Comparison of ENCODE assay signal across 29 mouse cellular contexts in genomic region chr16:95214251-95215197, GRCm38 (mm10). TPM values are rescaled to one million over a fixed set of nuclear protein-coding genes. Genes with fewer than 3 reads are reported as not detected.
DNase-seq lines count a peak whose midpoint lies in the region; ATAC-seq and TF ChIP-seq lines count a peak whose summit lies in the region.
"Had no signal": no experiment of that assay in that cellular context is flagged by ENCODE, and none has a peak within 500 bp of the region (broad histone marks: within the 10 kb centered on the region; RNA-seq: fewer than 3 reads in every experiment).

No protein-coding gene starts in this region.

- H3K27me3 ChIP-seq in heart, embryonic 16.5 days (ENCODE audit: control insufficient read depth, insufficient read depth, low read length) = no peaks in the 10 kb centered on the region
- H3K27me3 ChIP-seq in heart, embryonic 12.5 days (replicated peaks) = no peaks in the 10 kb centered on the region
- no peaks in the 10 kb centered on the region for H3K27me3 ChIP-seq in midbrain, embryonic 11.5 days (ENCODE audit: control insufficient read depth, insufficient read depth, low read length)
- no peaks in the 10 kb centered on the region for H3K27me3 ChIP-seq in midbrain, embryonic 13.5 days
- H3K27me3 ChIP-seq in CH12.LX (replicated peaks) = no peaks in the 10 kb centered on the region
- no peaks in the 10 kb centered on the region for H3K27me3 ChIP-seq in stomach, postnatal 0 days (ENCODE audit: control insufficient read depth, insufficient read depth, low read length)
- H3K27me3 ChIP-seq in neural tube, embryonic 15.5 days (replicated peaks) = no peaks in the 10 kb centered on the region
- H3K27me3 ChIP-seq: embryonic facial prominence, embryonic 13.5 days; embryonic facial prominence, embryonic 15.5 days; forebrain, embryonic 12.5 days had no signal

- in situ Hi-C loops in CH12.LX (cut with MboI; ENCODE audit: low pct_ligation_motif_present, low pct_unique_long_range_greater_than_20kb, low sequenced_read_pairs) = loop anchor here (5.0 to 10.0 kb wide), 2 partner anchors 38 to 220 kb away; no protein-coding TSS in a partner anchor

- 63% methylated on average over 7 of the region's 7 CpGs for WGBS in heart, embryonic 16.5 days
- WGBS in heart, embryonic 12.5 days = 70% methylated on average over 7 of the region's 7 CpGs
- WGBS in midbrain, embryonic 11.5 days = 72% methylated on average over 7 of the region's 7 CpGs
- WGBS in midbrain, embryonic 13.5 days = 73% methylated on average over 7 of the region's 7 CpGs
- WGBS in stomach, postnatal 0 days = 49% methylated on average over 7 of the region's 7 CpGs
- 81% methylated on average over 7 of the region's 7 CpGs for WGBS in neural tube, embryonic 15.5 days

- ATAC-seq in heart, embryonic 16.5 days (replicated peaks; ENCODE audit: extremely low read depth, insufficient read depth, low FRiP score) = peak; percentile 37; the same call in 1 of the 2 replicates
- no peak for ATAC-seq in heart, embryonic 12.5 days (ENCODE audit: insufficient number of reproducible peaks, low FRiP score)
- ATAC-seq in midbrain, embryonic 11.5 days (ENCODE audit: low FRiP score) = no peak
- ATAC-seq in midbrain, embryonic 13.5 days = no peak
- peak; percentile 55; the same call in 1 of the 2 replicates for ATAC-seq in stomach, postnatal 0 days (ENCODE audit: low FRiP score, low TSS enrichment)
- no peak for ATAC-seq in granulocyte monocyte progenitor cell, adult 5-6 weeks (replicated peaks; ENCODE audit: poor library complexity, severe bottlenecking)
- no peak for ATAC-seq in neural tube, embryonic 15.5 days (ENCODE audit: low FRiP score)
- ATAC-seq: CD4-positive, CD25-positive, alpha-beta regulatory T cell, adult 4 months; forebrain, embryonic 14.5 days; forebrain, embryonic 16.5 days had no signal

- no peak for TF ChIP-seq POLR2A in CH12.LX (IDR thresholded peaks at IDR 0.05; ENCODE audit: low read depth, low read length)

- no peak overlapping the region for H3K27ac ChIP-seq in heart, embryonic 16.5 days (ENCODE audit: low read length)
- no peak overlapping the region for H3K27ac ChIP-seq in heart, embryonic 12.5 days (ENCODE audit: poor library complexity, severe bottlenecking)
- no peak overlapping the region for H3K27ac ChIP-seq in midbrain, embryonic 11.5 days (ENCODE audit: low read depth, low read length)
- H3K27ac ChIP-seq in midbrain, embryonic 13.5 days = no peak overlapping the region
- peak overlapping the region; percentile 21; the same call in 1 of the 2 replicates for H3K27ac ChIP-seq in CH12.LX (ENCODE audit: insufficient read depth, low read depth)
- H3K27ac ChIP-seq in stomach, postnatal 0 days (replicated peaks) = no peak overlapping the region
- H3K27ac ChIP-seq in neural tube, embryonic 15.5 days (replicated peaks) = no peak overlapping the region
- H3K27ac ChIP-seq: embryonic facial prominence, embryonic 13.5 days; embryonic facial prominence, embryonic 15.5 days; forebrain, embryonic 10.5 days; forebrain, embryonic 12.5 days had no signal

- H3K9ac ChIP-seq in heart, embryonic 16.5 days (ENCODE audit: low read length) = no peak overlapping the region
- H3K9ac ChIP-seq in heart, embryonic 12.5 days = no peak overlapping the region
- H3K9ac ChIP-seq in midbrain, embryonic 11.5 days (ENCODE audit: low read length) = no peak overlapping the region
- no peak overlapping the region for H3K9ac ChIP-seq in midbrain, embryonic 13.5 days (replicated peaks)
- H3K9ac ChIP-seq in CH12.LX (ENCODE audit: insufficient read depth, low read depth) = no peak overlapping the region
- H3K9ac ChIP-seq in stomach, postnatal 0 days (ENCODE audit: low read length) = no peak overlapping the region
- H3K9ac ChIP-seq in neural tube, embryonic 15.5 days (replicated peaks) = no peak overlapping the region
- H3K9ac ChIP-seq: embryonic facial prominence, embryonic 13.5 days; embryonic facial prominence, embryonic 15.5 days; forebrain, embryonic 12.5 days had no signal

- dilution Hi-C loops in CH12.LX (cut with MboI; ENCODE audit: extremely low pct_ligation_motif_present, extremely low pct_unique_long_range_greater_than_20kb, low sequenced_read_pairs) = no loop called here

- H3K36me3 ChIP-seq in heart, embryonic 16.5 days (ENCODE audit: control insufficient read depth, insufficient read depth) = no peaks in the 10 kb centered on the region
- no peaks in the 10 kb centered on the region for H3K36me3 ChIP-seq in heart, embryonic 12.5 days
- no peaks in the 10 kb centered on the region for H3K36me3 ChIP-seq in midbrain, embryonic 11.5 days (ENCODE audit: control insufficient read depth, insufficient read depth, low read length)
- no peaks in the 10 kb centered on the region for H3K36me3 ChIP-seq in midbrain, embryonic 13.5 days
- H3K36me3 ChIP-seq in CH12.LX (replicated peaks in 1 of 2; ENCODE audit: control insufficient read depth in 1 of 2, insufficient read depth in 1 of 2, low read length in 1 of 2) = no peaks in the 10 kb centered on the region
- H3K36me3 ChIP-seq in stomach, postnatal 0 days (ENCODE audit: control insufficient read depth, insufficient read depth, low read length) = no peaks in the 10 kb centered on the region
- no peaks in the 10 kb centered on the region for H3K36me3 ChIP-seq in neural tube, embryonic 15.5 days
- H3K36me3 ChIP-seq: embryonic facial prominence, embryonic 13.5 days; embryonic facial prominence, embryonic 15.5 days; forebrain, embryonic 10.5 days; forebrain, embryonic 12.5 days had no signal

- no peak overlapping the region for H3K4me2 ChIP-seq in heart, embryonic 16.5 days (ENCODE audit: low read depth, low read length)
- H3K4me2 ChIP-seq in heart, embryonic 12.5 days = no peak overlapping the region
- H3K4me2 ChIP-seq in midbrain, embryonic 11.5 days = no peak overlapping the region
- H3K4me2 ChIP-seq in midbrain, embryonic 13.5 days (replicated peaks) = no peak overlapping the region
- H3K4me2 ChIP-seq in CH12.LX (ENCODE audit: insufficient read depth, low read depth, poor library complexity, severe bottlenecking) = peak overlapping the region; percentile 22; the same call in 1 of the 2 replicates
- no peak overlapping the region for H3K4me2 ChIP-seq in stomach, postnatal 0 days (replicated peaks; ENCODE audit: low read depth)
- H3K4me2 ChIP-seq in neural tube, embryonic 15.5 days = no peak overlapping the region
- H3K4me2 ChIP-seq: embryonic facial prominence, embryonic 13.5 days; embryonic facial prominence, embryonic 15.5 days; forebrain, embryonic 12.5 days had no signal

- peak; percentile 73 for TF ChIP-seq EP300 in CH12.LX (IDR thresholded peaks at IDR 0.05; ENCODE audit: low read length)
- TF ChIP-seq EP300 in stomach, postnatal 0 days (optimal IDR thresholded peaks at IDR 0.05) = no peak

- no peak for TF ChIP-seq CTCF in CH12.LX (conservative IDR thresholded peaks at IDR 0.05 in 1 of 2, IDR thresholded peaks at IDR 0.05 in 1 of 2; ENCODE audit: low read depth in 2 of 2, low read length in 2 of 2)
- TF ChIP-seq CTCF in stomach, postnatal 0 days (IDR thresholded peaks at IDR 0.05; ENCODE audit: low read depth) = no peak

- no peak overlapping the region for H3K4me3 ChIP-seq in heart, embryonic 16.5 days (ENCODE audit: low read length)
- H3K4me3 ChIP-seq in heart, embryonic 12.5 days = no peak overlapping the region
- H3K4me3 ChIP-seq in midbrain, embryonic 11.5 days (ENCODE audit: low read depth, low read length) = no peak overlapping the region
- H3K4me3 ChIP-seq in midbrain, embryonic 13.5 days (replicated peaks) = no peak overlapping the region
- H3K4me3 ChIP-seq in CH12.LX (replicated peaks in 1 of 3; ENCODE audit: low read depth in 2 of 3, low read length in 2 of 3, poor library complexity in 1 of 3) = peak overlapping the region in 1 of 3 experiments; percentile 0
- H3K4me3 ChIP-seq in stomach, postnatal 0 days (ENCODE audit: low read depth, low read length) = no peak overlapping the region
- H3K4me3 ChIP-seq in neural tube, embryonic 15.5 days (replicated peaks) = no peak overlapping the region
- H3K4me3 ChIP-seq: embryonic facial prominence, embryonic 13.5 days; embryonic facial prominence, embryonic 15.5 days; erythroblast, embryonic 14.5 days; forebrain, embryonic 10.5 days; forebrain, embryonic 12.5 days had no signal

- TF ChIP-seq RAD21 in CH12.LX (IDR thresholded peaks at IDR 0.05; ENCODE audit: low read depth, low read length) = no peak

- peak; percentile 76 for DNase-seq in midbrain, embryonic 11.5 days (ENCODE audit: low spot score, missing footprints)
- peak; percentile 59 for DNase-seq in CH12.LX (ENCODE audit: extremely low read depth)
- no peak for DNase-seq in stomach, postnatal 0 days (ENCODE audit: low spot score)
- DNase-seq: adrenal gland, adult 2 months; adrenal gland, postnatal 10 days; adrenal gland, postnatal 25 days; B cell, adult 2 months; cerebellum, adult 11 months; cerebellum, adult 18-20 months; cerebellum, adult 8-10 months; cerebellum, adult 9-11 months; cerebellum, postnatal 14 days; cerebellum, postnatal 36 days; embryo, embryonic 11 days had no signal

- no peaks in the 10 kb centered on the region for H3K9me3 ChIP-seq in heart, embryonic 16.5 days (replicated peaks; ENCODE audit: control insufficient read depth, low read length)
- H3K9me3 ChIP-seq in heart, embryonic 12.5 days (replicated peaks) = no peaks in the 10 kb centered on the region
- no peaks in the 10 kb centered on the region for H3K9me3 ChIP-seq in midbrain, embryonic 11.5 days (ENCODE audit: control insufficient read depth, low read length)
- no peaks in the 10 kb centered on the region for H3K9me3 ChIP-seq in midbrain, embryonic 13.5 days
- peaks cover under 1% of the 10 kb centered on the region for H3K9me3 ChIP-seq in CH12.LX (replicated peaks; ENCODE audit: low read length)
- no peaks in the 10 kb centered on the region for H3K9me3 ChIP-seq in stomach, postnatal 0 days (ENCODE audit: control insufficient read depth, low read length)
- no peaks in the 10 kb centered on the region for H3K9me3 ChIP-seq in neural tube, embryonic 15.5 days (replicated peaks)
- H3K9me3 ChIP-seq: embryonic facial prominence, embryonic 13.5 days; embryonic facial prominence, embryonic 15.5 days; forebrain, embryonic 10.5 days; forebrain, embryonic 12.5 days had no signal

- no peaks in the 10 kb centered on the region for H3K4me1 ChIP-seq in heart, embryonic 16.5 days (ENCODE audit: control insufficient read depth, insufficient read depth, low read length)
- 0 out of 2 replicates have a peak, but pooled peaks cover 5% of the 10 kb centered on the region for H3K4me1 ChIP-seq in heart, embryonic 12.5 days (replicated peaks)
- peaks cover 5% of the 10 kb centered on the region; the same call in 1 of the 2 replicates for H3K4me1 ChIP-seq in midbrain, embryonic 11.5 days (ENCODE audit: control insufficient read depth, insufficient read depth, low read length)
- no peaks in the 10 kb centered on the region for H3K4me1 ChIP-seq in midbrain, embryonic 13.5 days (replicated peaks)
- H3K4me1 ChIP-seq in CH12.LX (ENCODE audit: control insufficient read depth in 1 of 2, insufficient read depth in 2 of 2) = peaks cover 10 to 27% of the 10 kb centered on the region in 2 experiments
- 0 out of 2 replicates have a peak, but pooled peaks cover 4% of the 10 kb centered on the region for H3K4me1 ChIP-seq in stomach, postnatal 0 days (replicated peaks; ENCODE audit: control insufficient read depth, insufficient read depth)
- H3K4me1 ChIP-seq in neural tube, embryonic 15.5 days = no peaks in the 10 kb centered on the region
- H3K4me1 ChIP-seq: embryonic facial prominence, embryonic 13.5 days; embryonic facial prominence, embryonic 15.5 days; forebrain, embryonic 12.5 days had no signal

- H3K79me2 ChIP-seq in CH12.LX (replicated peaks; ENCODE audit: control insufficient read depth, extremely low read depth, insufficient read depth, poor library complexity, severe bottlenecking) = no peaks in the 10 kb centered on the region

RNA-seq across cellular contexts. Expression of gene Kcnj15, which starts 42.8 kb away (rescaled TPM):
- polyA plus RNA-seq in heart, embryonic 16.5 days (2015; fragmentation: Nextera tagmentation; extraction: Ambion mirVana) = 3.1 and 3.3 TPM in 2 replicates
- polyA plus RNA-seq in heart, embryonic 12.5 days (2016; fragmentation: Nextera tagmentation; extraction: Ambion mirVana) = 0.53 and 1.1 TPM in 2 replicates
- polyA plus RNA-seq in midbrain, embryonic 11.5 days (2014; fragmentation: Nextera tagmentation; extraction: Ambion mirVana) = 0.16 TPM in 1 of 2 replicates, not detected in the other
- 0.04 and 0.26 TPM in 2 replicates for polyA plus RNA-seq in midbrain, embryonic 13.5 days (2015; fragmentation: Nextera tagmentation; extraction: Ambion mirVana)
- total RNA-seq in CH12.LX (2012; rRNA removed) = 0.46 and 1.1 TPM in 2 replicates
- total RNA-seq in CH12.LX (2014; rRNA removed) = 0.19 and 0.51 TPM in 2 replicates
- polyA plus RNA-seq in CH12.LX (2012; ENCODE audit: insufficient read length, low read depth) = 0.11 and 0.37 TPM in 2 replicates
- polyA plus RNA-seq in stomach, postnatal 0 days (2015; fragmentation: Nextera tagmentation; extraction: Ambion mirVana) = 10.5 and 10.6 TPM in 2 replicates
- not detected in 2 replicates for total RNA-seq in granulocyte monocyte progenitor cell, adult 5-6 weeks (2014; fragmentation: Nextera tagmentation)
- not detected in 2 replicates for total RNA-seq in granulocyte monocyte progenitor cell, adult 5-6 weeks (2017)
- polyA plus RNA-seq in neural tube, embryonic 15.5 days (2015; fragmentation: Nextera tagmentation; extraction: Ambion mirVana) = 0.15 and 1.9 TPM in 2 replicates
- total RNA-seq: common myeloid progenitor, adult 5-6 weeks; MEL had no signal
- polyA plus RNA-seq: forebrain, embryonic 16.5 days had no signal

Comparison
In these comparisons a context has a peak if more than half of its experiments do, and no peak if none do; other contexts are left out.
1. ATAC-seq: peak in heart, embryonic 16.5 days (single experiment) and stomach, postnatal 0 days (single experiment); none in heart, embryonic 12.5 days (single experiment), midbrain, embryonic 11.5 days (single experiment), midbrain, embryonic 13.5 days (single experiment), granulocyte monocyte progenitor cell, adult 5-6 weeks (single experiment) and neural tube, embryonic 15.5 days (single experiment).